Mouse (Mus musculus) kidney, adult 2 months (tissue): Measurements from ENCODE around the gene Dppa4. TPM values are rescaled to one million over a fixed set of nuclear protein-coding genes. Genes with fewer than 3 reads are reported as not detected.
A peak's percentile ranks its signal among the peaks of the same experiment; 100 is the strongest.

Source experiments
- DNase-seq: peaks from one replicate; pipeline ENCODE4 v3.0.0; 2021
- H3K27ac ChIP-seq: fragments of 200-500 bp; 2 replicates; pipeline ENCODE4 v1.5.1; 2012; ENCODE audit warnings: low read depth, low read length, control low read depth, inconsistent platforms; ENCODE audit not compliant: insufficient read depth
- H3K27me3 ChIP-seq: fragments of 200-500 bp; replicated peaks from 2 replicates; pipeline ENCODE4 v1.6.1; 2012; ENCODE audit warnings: mild to moderate bottlenecking, moderate library complexity, low read length, inconsistent platforms; ENCODE audit not compliant: control insufficient read depth, insufficient read depth
- H3K36me3 ChIP-seq: fragments of 200-500 bp; 2 replicates; pipeline ENCODE4 v1.6.1; 2012; ENCODE audit warnings: mild to moderate bottlenecking, moderate library complexity, low read length, inconsistent platforms; ENCODE audit not compliant: control insufficient read depth, insufficient read depth
- H3K4me1 ChIP-seq: fragments of 200-500 bp; 2 replicates; pipeline ENCODE4 v1.6.1; 2011; ENCODE audit warnings: low read length; ENCODE audit not compliant: control insufficient read depth, insufficient read depth
- H3K4me3 ChIP-seq: fragments of 200-500 bp; 2 replicates; pipeline ENCODE4 v1.5.1; 2011; ENCODE audit warnings: mild to moderate bottlenecking, low read depth, low read length, control low read depth; ENCODE audit not compliant: insufficient read depth
- CTCF ChIP-seq: fragments of 200-500 bp; conservative IDR thresholded peaks from 2 replicates; pipeline ENCODE4 v1.5.1; 2011; ENCODE audit warnings: low read depth, mild to moderate bottlenecking, control low read depth, low read length, moderate library complexity, mixed read lengths; ENCODE audit not compliant: insufficient read depth, insufficient read length
- POLR2A ChIP-seq: fragments of 200-500 bp; IDR thresholded peaks from one replicate; pipeline ENCODE4 v1.6.1; 2011; ENCODE audit warnings: low read depth, low read length, control low read depth
- WGBS: fragments of 180-500 bp; shearing (Covaris S2); methylation state at CpG from one replicate; pipeline ENCODE4 v1.1.7; 2018; 5-methylcytosine and 5-hydroxymethylcytosine counted together
- polyA plus RNA-seq: library from polyadenylated mRNA; depleted of rRNA; stranded (reverse); fragments of >200 nt; gene quantifications from 2 replicates; pipeline ENCODE4 v1.2.3, GENCODE M21; 2012; rRNA removed

Gene Dppa4
- polyA plus RNA-seq, 1 experiment, result not detected

GRCm38 (mm10) chr16:48323602-48324345 is 40.2 kb downstream of the Dppa4 start:
- WGBS, result 89% methylated on average over 8 of the region's 8 CpGs
- Histone ChIP-seq H3K4me3 (no peak overlapping the region), H3K36me3 (no peaks in the 10 kb centered on the region), H3K27ac (no peak overlapping the region), H3K4me1 (no peaks in the 10 kb centered on the region), H3K27me3 (no peaks in the 10 kb centered on the region)
- TF ChIP-seq POLR2A, result no peak
- TF ChIP-seq CTCF, result no peak
- no peak for DNase-seq

GRCm38 (mm10) chr16:48326903-48327302 is 43.4 kb downstream of the Dppa4 start:
- peak; percentile 10 for DNase-seq
- 47% methylated on average over 5 of the region's 5 CpGs for WGBS
- TF ChIP-seq POLR2A (no peak), CTCF (no peak)
- no peaks in the 10 kb centered on the region for H3K36me3 ChIP-seq
- H3K4me1 ChIP-seq, result no peaks in the 10 kb centered on the region
- H3K27ac ChIP-seq, result no peak overlapping the region
- H3K4me3 ChIP-seq, result no peak overlapping the region
- H3K27me3 ChIP-seq, result no peaks in the 10 kb centered on the region

- WGBS, result 96% methylated on average over 2 of the region's 2 CpGs
- Histone ChIP-seq H3K27ac (no peak overlapping the region), H3K36me3 (no peaks in the 10 kb centered on the region), H3K4me3 (no peak overlapping the region), H3K4me1 (no peaks in the 10 kb centered on the region), H3K27me3 (no peaks in the 10 kb centered on the region)
- no peak for DNase-seq
- TF ChIP-seq CTCF, result no peak
- TF ChIP-seq POLR2A, result no peak
Measured at GRCm38 (mm10) chr16:48328420-48328819, 44.9 kb downstream of the Dppa4 start.

GRCm38 (mm10) chr16:48331822-48332221 is 48.3 kb downstream of the Dppa4 start:
- H3K4me1 ChIP-seq, result no peaks in the 10 kb centered on the region
- no peak overlapping the region for H3K27ac ChIP-seq
- H3K4me3 ChIP-seq, result no peak overlapping the region
- H3K36me3 ChIP-seq, result no peaks in the 10 kb centered on the region
- 84% methylated on average over 3 of the region's 3 CpGs for WGBS
- H3K27me3 ChIP-seq, result no peaks in the 10 kb centered on the region
- DNase-seq, result no peak
- no peak for TF ChIP-seq POLR2A
- no peak for TF ChIP-seq CTCF

- H3K36me3 ChIP-seq, result no peaks in the 10 kb centered on the region
- H3K27me3 ChIP-seq, result no peaks in the 10 kb centered on the region
- DNase-seq, result no peak
- no peaks in the 10 kb centered on the region for H3K4me1 ChIP-seq
- no peak overlapping the region for H3K27ac ChIP-seq
- 80% methylated on average over 4 of the region's 4 CpGs for WGBS
- TF ChIP-seq CTCF (no peak), POLR2A (no peak)
- H3K4me3 ChIP-seq, result no peak overlapping the region
Measured at GRCm38 (mm10) chr16:48335326-48335725, 51.8 kb downstream of the Dppa4 start.

Other genes starting within 250 kb of the Dppa4 start
- gene Dppa2, start 20.2 kb downstream of the Dppa4 start, polyA plus RNA-seq, result not detected in 2 replicates
- not detected in 2 replicates for gene Gm5485, start 128.7 kb downstream of the Dppa4 start, polyA plus RNA-seq
- 0.02 TPM in 1 of 2 replicates, not detected in the other for gene Morc1, start 147.5 kb downstream of the Dppa4 start, polyA plus RNA-seq